Mouse (Mus musculus) thymus, adult 2 months (tissue): Measurements from ENCODE around the gene Gcn1l1. TPM values are rescaled to one million over a fixed set of nuclear protein-coding genes. Genes with fewer than 3 reads are reported as not detected.

Experiments
- DNase-seq: peaks from one replicate; pipeline ENCODE4 v3.0.0; 2021
- H3K27ac ChIP-seq: fragments of 200-500 bp; 2 replicates; pipeline ENCODE4 v1.5.1; 2012; ENCODE audit warnings: low read length, control low read depth; ENCODE audit not compliant: control insufficient read depth, insufficient read depth
- H3K27me3 ChIP-seq: fragments of 200-500 bp; 2 replicates; pipeline ENCODE4 v1.6.1; 2012; ENCODE audit warnings: mild to moderate bottlenecking, low read length, moderate library complexity, mixed read lengths; ENCODE audit not compliant: control insufficient read depth, insufficient read depth
- H3K36me3 ChIP-seq: fragments of 200-500 bp; 2 replicates; pipeline ENCODE4 v1.6.1; 2012; ENCODE audit warnings: mild to moderate bottlenecking, low read length, moderate library complexity; ENCODE audit not compliant: control insufficient read depth, insufficient read depth
- H3K4me1 ChIP-seq: fragments of 200-500 bp; replicated peaks from 2 replicates; pipeline ENCODE4 v1.6.1; 2012; ENCODE audit warnings: low read length; ENCODE audit not compliant: control insufficient read depth, insufficient read depth
- H3K4me3 ChIP-seq: fragments of 200-500 bp; 2 replicates; pipeline ENCODE4 v1.5.1; 2012; ENCODE audit warnings: mild to moderate bottlenecking, low read length, control low read depth, moderate library complexity; ENCODE audit not compliant: control insufficient read depth, insufficient read depth
- CTCF ChIP-seq: fragments of 200-500 bp; IDR thresholded peaks from 2 replicates; pipeline ENCODE4 v1.5.1; 2012; ENCODE audit warnings: mild to moderate bottlenecking, control low read depth, low read length, moderate library complexity, borderline replicate concordance; ENCODE audit not compliant: control insufficient read depth, poor library complexity, insufficient read depth; ENCODE audit errors: extremely low read depth
- POLR2A ChIP-seq: fragments of 200-500 bp; IDR thresholded peaks from 2 replicates; pipeline ENCODE4 v1.6.1; 2012; ENCODE audit warnings: mild to moderate bottlenecking, low read length, control low read depth, moderate library complexity; ENCODE audit not compliant: control insufficient read depth, poor library complexity, insufficient read depth; ENCODE audit errors: extremely low read depth
- WGBS: fragments of 180-500 bp; shearing (Covaris S2); methylation state at CpG from one replicate; pipeline ENCODE4 v1.1.7; 2018; 5-methylcytosine and 5-hydroxymethylcytosine counted together
- polyA plus RNA-seq: library from polyadenylated mRNA; depleted of rRNA; stranded (reverse); fragments of >200 nt; gene quantifications from 2 replicates; pipeline ENCODE4 v1.2.3, GENCODE M21; 2012; rRNA removed

The Gcn1l1 gene
- polyA plus RNA-seq, 1 experiment, result 87.8 TPM

DNA sequence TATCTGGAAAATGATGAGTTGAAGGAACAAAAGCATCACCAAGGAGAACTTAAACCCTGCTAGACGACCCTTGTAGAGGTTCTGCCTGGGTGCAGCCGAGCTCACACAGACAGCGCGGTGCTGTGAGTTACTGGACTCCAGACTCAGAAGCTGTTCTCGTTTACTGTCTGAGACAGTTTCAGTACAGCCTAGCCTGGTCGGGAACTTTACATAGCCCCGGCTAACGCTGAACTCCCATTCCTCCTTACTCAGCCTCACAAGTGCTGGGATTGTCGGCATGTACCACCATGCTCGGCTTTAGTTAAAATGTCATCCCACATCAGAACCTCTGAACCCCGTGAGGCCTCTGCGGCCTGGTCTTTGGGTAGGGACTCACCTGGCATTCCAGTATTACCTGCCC lies 103.9 kb downstream of the Gcn1l1 start:
- no peak overlapping the region for H3K4me3 ChIP-seq
- no peaks in the 10 kb centered on the region for H3K4me1 ChIP-seq
- DNase-seq, result no peak
- 94% methylated on average over 12 of the region's 12 CpGs for WGBS
- H3K36me3 ChIP-seq, result peaks cover 14% of the 10 kb centered on the region
- TF ChIP-seq POLR2A, result no peak
- no peak for TF ChIP-seq CTCF
- H3K27ac ChIP-seq, result no peak overlapping the region
- no peaks in the 10 kb centered on the region for H3K27me3 ChIP-seq

DNA sequence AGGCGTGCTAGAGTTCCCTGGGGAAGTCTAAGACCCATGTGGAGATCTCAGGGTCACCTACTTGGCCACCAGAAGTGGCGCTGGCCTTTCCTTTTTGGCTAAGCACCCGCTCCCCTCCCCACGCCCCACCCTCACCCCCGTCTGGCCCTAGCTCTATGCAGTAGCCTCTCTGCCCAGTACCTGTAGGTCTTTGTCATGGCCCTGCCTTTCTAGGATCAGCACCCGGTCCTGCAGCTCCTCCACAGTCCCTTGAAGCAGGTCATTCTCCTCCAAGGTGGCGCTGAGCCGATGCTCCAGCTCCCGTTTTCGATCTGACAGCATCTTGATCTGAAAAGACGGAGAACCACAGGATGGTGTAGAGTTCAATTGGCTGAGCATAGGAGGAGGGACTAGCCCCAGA lies 104.9 kb downstream of the Gcn1l1 start:
- Histone ChIP-seq H3K4me1 (peaks cover 5% of the 10 kb centered on the region), H3K36me3 (peaks cover 14% of the 10 kb centered on the region), H3K4me3 (no peak overlapping the region), H3K27ac (no peak overlapping the region), H3K27me3 (no peaks in the 10 kb centered on the region)
- no peak for DNase-seq
- TF ChIP-seq CTCF (no peak), POLR2A (no peak)
- 97% methylated on average over 11 of the region's 11 CpGs for WGBS

DNA sequence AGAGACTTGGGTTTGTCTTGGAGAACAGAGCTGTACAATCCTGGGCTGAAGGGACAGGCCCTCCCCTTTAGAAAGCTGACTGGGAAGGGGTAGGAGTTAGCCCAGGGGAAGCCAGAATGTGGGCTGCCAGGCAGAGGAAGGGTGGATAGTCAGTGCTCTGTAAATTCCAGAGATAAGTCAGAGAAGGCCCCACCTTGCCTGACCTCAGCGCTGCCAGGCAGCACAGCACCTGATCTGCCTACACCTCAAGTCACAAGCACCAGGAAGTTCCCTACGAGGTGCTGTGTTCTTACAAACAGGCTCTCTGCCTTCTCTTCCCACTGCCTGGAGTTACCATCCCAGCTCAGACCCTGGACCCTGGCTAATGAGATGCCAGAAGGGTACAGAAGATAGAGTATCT lies 105.4 kb downstream of the Gcn1l1 start:
- H3K4me1 ChIP-seq, result peaks cover 6% of the 10 kb centered on the region
- TF ChIP-seq POLR2A (no peak), CTCF (no peak)
- H3K27ac ChIP-seq, result no peak overlapping the region
- H3K4me3 ChIP-seq, result no peak overlapping the region
- WGBS, result 85% methylated on average over 2 of the region's 2 CpGs
- DNase-seq, result no peak
- peaks cover 14% of the 10 kb centered on the region for H3K36me3 ChIP-seq
- H3K27me3 ChIP-seq, result no peaks in the 10 kb centered on the region

DNA sequence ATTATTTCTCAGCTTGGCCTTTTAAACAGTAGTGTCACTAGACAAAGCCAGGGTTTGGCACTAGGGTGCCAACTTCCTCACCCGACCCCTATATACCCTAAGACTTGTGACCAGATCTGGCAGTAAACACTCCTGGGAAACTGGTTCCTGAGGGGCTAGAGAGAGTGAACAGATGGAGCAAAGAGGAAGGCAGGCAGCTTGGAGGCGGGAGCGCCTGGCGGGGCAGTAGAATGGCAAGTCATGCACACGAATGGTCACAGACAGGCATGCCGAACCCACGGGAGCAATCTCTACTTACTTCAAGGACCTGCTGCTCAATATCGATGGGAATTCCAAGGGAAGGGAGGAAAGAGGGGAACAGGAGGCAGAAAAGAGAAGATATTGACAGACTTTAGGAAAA lies 106.8 kb downstream of the Gcn1l1 start:
- H3K36me3 ChIP-seq, result peaks cover 14% of the 10 kb centered on the region
- no peak overlapping the region for H3K4me3 ChIP-seq
- WGBS, result 96% methylated on average over 8 of the region's 8 CpGs
- TF ChIP-seq CTCF (no peak), POLR2A (no peak)
- peaks cover 6% of the 10 kb centered on the region for H3K4me1 ChIP-seq
- H3K27ac ChIP-seq, result no peak overlapping the region
- DNase-seq, result no peak
- H3K27me3 ChIP-seq, result no peaks in the 10 kb centered on the region

Other genes with a start within 250 kb of the Gcn1l1 start
- gene Srsf9, start 238.1 kb upstream of the Gcn1l1 start, polyA plus RNA-seq, result 67.6 and 92.9 TPM in 2 replicates
- gene Gatc, start 224.1 kb upstream of the Gcn1l1 start, polyA plus RNA-seq, result 10.1 and 11.3 TPM in 2 replicates
- gene Triap1, start 224.0 kb upstream of the Gcn1l1 start, polyA plus RNA-seq, result 10.7 and 12.8 TPM in 2 replicates
- 2,836 and 2,976 TPM in 2 replicates for gene Cox6a1, start 216.3 kb upstream of the Gcn1l1 start, polyA plus RNA-seq
- gene Msi1, start 135.7 kb upstream of the Gcn1l1 start, polyA plus RNA-seq, result 6.1 and 6.6 TPM in 2 replicates
- 1.2 and 1.8 TPM in 2 replicates for gene Pla2g1b, start 99.0 kb upstream of the Gcn1l1 start, polyA plus RNA-seq
- gene Sirt4, start 80.5 kb upstream of the Gcn1l1 start, polyA plus RNA-seq, result 47.2 and 48.6 TPM in 2 replicates
- gene Pxn, start 58.6 kb upstream of the Gcn1l1 start, polyA plus RNA-seq, result 161 and 172 TPM in 2 replicates
- gene Rplp0, start 5.8 kb upstream of the Gcn1l1 start, polyA plus RNA-seq, result 3,356 and 3,688 TPM in 2 replicates
- 129 and 130 TPM in 2 replicates for gene Rab35, start 66.7 kb downstream of the Gcn1l1 start, polyA plus RNA-seq
- 143 and 152 TPM in 2 replicates for gene Bicdl1, start 166.4 kb downstream of the Gcn1l1 start, polyA plus RNA-seq